Mouse (Mus musculus) liver, adult 2 months (tissue): Measurements from ENCODE around the gene Tor1b. TPM values are rescaled to one million over a fixed set of nuclear protein-coding genes. Genes with fewer than 3 reads are reported as not detected.
"Not testable (repeated sequence)": the region's sequence is repeated elsewhere in the genome, so short reads cannot be mapped to it uniquely, and the experiment has no call there.

ENCODE experiments used
- DNase-seq: peaks from one replicate; pipeline ENCODE4 v3.0.0-alpha.2; 2011; ENCODE audit warnings: low read depth, low spot score; ENCODE audit errors: extremely low read depth
- H3K27ac ChIP-seq: fragments of 200-500 bp; replicated peaks from 2 replicates; pipeline ENCODE4 v1.5.1; 2012; ENCODE audit warnings: low read depth, mild to moderate bottlenecking, control low read depth, inconsistent platforms, low read length; ENCODE audit not compliant: insufficient read depth
- H3K27me3 ChIP-seq: fragments of 200-500 bp; 2 replicates; pipeline ENCODE4 v1.6.1; 2012; ENCODE audit warnings: mild to moderate bottlenecking, moderate library complexity, low read length, inconsistent platforms; ENCODE audit not compliant: control insufficient read depth, insufficient read depth
- H3K36me3 ChIP-seq: fragments of 200-500 bp; 2 replicates; pipeline ENCODE4 v1.6.1; 2012; ENCODE audit warnings: low read length, inconsistent platforms; ENCODE audit not compliant: control insufficient read depth, insufficient read depth
- H3K4me1 ChIP-seq: fragments of 200-500 bp; 2 replicates; pipeline ENCODE4 v1.6.1; 2011; ENCODE audit warnings: low read length; ENCODE audit not compliant: control insufficient read depth, insufficient read depth
- H3K4me3 ChIP-seq: fragments of 200-500 bp; 2 replicates; pipeline ENCODE4 v1.5.1; 2011; ENCODE audit warnings: low read depth, mild to moderate bottlenecking, control low read depth, low read length, moderate library complexity; ENCODE audit not compliant: insufficient read depth
- H3K79me2 ChIP-seq: fragments of 200-500 bp; 2 replicates; pipeline ENCODE4 v1.6.1; 2012; ENCODE audit warnings: inconsistent platforms, mild to moderate bottlenecking, low read length, moderate library complexity; ENCODE audit not compliant: control insufficient read depth, insufficient read depth
- H3K9ac ChIP-seq: fragments of 200-500 bp; 2 replicates; pipeline ENCODE4 v1.6.1; 2012; ENCODE audit warnings: low read depth, mild to moderate bottlenecking, control low read depth, inconsistent platforms, low read length
- CTCF ChIP-seq: fragments of 200-500 bp; IDR thresholded peaks from 2 replicates; pipeline ENCODE4 v1.5.1; 2011; ENCODE audit warnings: low read depth, low read length, control low read depth
- POLR2A ChIP-seq: fragments of 200-500 bp; IDR thresholded peaks from 2 replicates; pipeline ENCODE4 v1.6.1; 2011; ENCODE audit warnings: low read length, control low read depth; ENCODE audit not compliant: insufficient read depth; ENCODE audit errors: extremely low read depth
- WGBS: fragments of 180-500 bp; shearing (Covaris S2); methylation state at CpG from one replicate; pipeline ENCODE4 v1.1.7; 2018; 5-methylcytosine and 5-hydroxymethylcytosine counted together
- polyA plus RNA-seq: library from polyadenylated mRNA; depleted of rRNA; stranded (reverse); fragments of >200 nt; gene quantifications from 2 replicates; pipeline ENCODE4 v1.2.3, GENCODE M21; 2012
- total RNA-seq: library from RNA; depleted of rRNA; stranded (reverse); fragments of >200 nt; gene quantifications from 2 replicates; pipeline ENCODE4 v1.2.3, GENCODE M21; 2014

The Tor1b gene
- total and polyA plus RNA-seq, 2 experiments: 17.1 to 29.1 TPM

DNA sequence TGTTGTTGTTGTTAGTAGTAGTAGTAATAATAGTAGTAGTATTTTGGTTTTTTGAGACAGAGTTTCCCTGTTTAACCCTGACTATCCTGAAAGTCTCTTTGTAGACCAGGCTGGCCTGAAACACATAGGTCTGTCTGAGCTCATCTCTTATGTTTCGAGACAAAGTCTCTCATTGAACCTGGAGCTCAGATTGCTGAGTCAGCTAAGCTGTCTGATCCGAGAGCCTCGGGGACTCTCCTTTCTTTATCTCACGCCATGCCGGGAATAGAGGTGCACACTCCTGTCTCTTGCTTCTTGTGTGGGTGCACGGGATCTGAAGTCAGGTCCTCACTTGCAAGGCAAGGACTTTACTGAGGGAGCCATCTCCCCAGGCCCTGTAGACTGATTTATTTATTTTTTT is 19.7 kb upstream of the Tor1b start:
- WGBS: 82% methylated on average over 6 of the region's 6 CpGs

DNA sequence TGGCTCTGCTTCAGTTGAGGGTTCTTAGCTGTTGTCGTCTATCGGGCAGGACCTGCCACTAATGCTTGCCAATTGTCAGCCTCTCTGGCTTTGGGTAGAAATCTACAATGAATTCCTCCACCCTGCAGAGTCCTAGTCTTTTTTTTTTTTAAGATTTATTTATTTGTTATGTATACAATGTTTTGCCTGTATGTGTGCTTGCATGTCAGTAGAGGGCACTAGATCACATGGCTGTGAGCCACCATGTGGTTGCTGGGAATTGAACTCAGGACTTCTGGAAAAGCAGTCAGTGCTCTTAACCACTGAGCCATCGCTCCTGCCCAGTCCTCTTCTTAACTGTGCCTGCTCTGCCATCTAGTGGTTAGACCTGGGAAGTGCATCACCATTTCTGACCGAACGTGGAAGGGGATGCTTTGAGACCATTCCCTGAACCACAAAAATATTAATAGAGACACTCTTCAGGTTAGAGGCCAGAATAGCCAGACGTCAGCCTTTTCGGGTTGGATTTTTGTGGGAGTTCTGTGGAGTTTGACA is 18.8 kb upstream of the Tor1b start:
- no peaks in the 10 kb centered on the region for H3K27me3 ChIP-seq
- 16% methylated on average over 7 of the region's 7 CpGs for WGBS
- H3K4me3 ChIP-seq: no peak overlapping the region
- no peaks in the 10 kb centered on the region for H3K79me2 ChIP-seq
- no peak overlapping the region for H3K27ac ChIP-seq
- DNase-seq: peak; percentile 51
- no peaks in the 10 kb centered on the region for H3K36me3 ChIP-seq
- no peak overlapping the region for H3K9ac ChIP-seq
- TF ChIP-seq CTCF (peak; percentile 79), POLR2A (no peak)
- H3K4me1 ChIP-seq: peaks cover 4% of the 10 kb centered on the region

More for the DNA sequence above, 19.7 kb upstream of the Tor1b start:
- H3K4me1 ChIP-seq: peaks cover 4% of the 10 kb centered on the region
- H3K27me3 ChIP-seq: no peaks in the 10 kb centered on the region
- H3K27ac ChIP-seq: no peak overlapping the region
- no peak overlapping the region for H3K4me3 ChIP-seq
- H3K79me2 ChIP-seq: no peaks in the 10 kb centered on the region
- DNase-seq: no peak
- no peak overlapping the region for H3K9ac ChIP-seq
- TF ChIP-seq POLR2A (no peak), CTCF (no peak)
- H3K36me3 ChIP-seq: no peaks in the 10 kb centered on the region

DNA sequence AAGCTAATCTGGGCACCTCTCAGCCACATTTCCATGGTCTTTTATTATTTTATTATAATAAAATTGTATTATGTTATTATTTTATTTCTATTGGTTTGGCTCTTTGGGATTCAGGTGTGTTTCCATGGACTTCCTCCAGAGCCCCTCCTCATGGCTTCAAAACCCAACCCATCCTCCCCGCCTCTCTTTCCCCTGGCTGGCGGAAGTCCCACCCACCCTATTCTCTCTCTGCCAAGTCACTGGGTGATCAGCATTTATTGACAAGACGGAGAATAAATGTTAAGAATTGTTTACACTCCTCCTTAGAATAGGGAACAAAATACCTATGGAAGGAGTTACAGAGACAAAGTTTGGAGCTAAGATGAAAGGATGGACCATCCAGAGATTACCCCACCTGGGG is 16.0 kb upstream of the Tor1b start:
- Histone ChIP-seq H3K79me2 (no peaks in the 10 kb centered on the region), H3K4me3 (no peak overlapping the region), H3K9ac (no peak overlapping the region)

DNA sequence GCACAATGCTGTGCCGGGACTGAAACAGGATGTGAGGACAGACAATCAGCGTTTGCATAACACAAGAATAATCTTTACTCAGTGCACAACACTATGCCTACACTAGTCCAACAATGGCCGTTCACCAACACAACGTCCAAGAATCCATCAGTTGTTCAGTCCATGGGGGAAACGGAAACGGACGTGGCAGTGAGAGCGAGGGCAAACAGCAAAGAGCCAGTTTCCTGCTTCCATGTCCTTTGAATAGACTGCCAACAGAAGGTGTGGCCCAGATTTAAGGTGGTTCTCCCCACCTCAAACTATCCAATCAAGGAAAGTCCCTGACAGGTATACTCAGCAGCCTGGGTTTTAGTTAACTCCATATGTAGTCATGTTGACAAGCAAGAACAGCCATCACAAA is 15.0 kb upstream of the Tor1b start:
- H3K27me3 ChIP-seq: no peaks in the 10 kb centered on the region

More for the DNA sequence above, 16.0 kb upstream of the Tor1b start:
- no peaks in the 10 kb centered on the region for H3K36me3 ChIP-seq
- TF ChIP-seq CTCF (no peak), POLR2A (no peak)
- no peak for DNase-seq
- no peaks in the 10 kb centered on the region for H3K27me3 ChIP-seq
- H3K4me1 ChIP-seq: no peaks in the 10 kb centered on the region
- no peak overlapping the region for H3K27ac ChIP-seq
- 84% methylated on average over 3 of the region's 3 CpGs for WGBS

DNA sequence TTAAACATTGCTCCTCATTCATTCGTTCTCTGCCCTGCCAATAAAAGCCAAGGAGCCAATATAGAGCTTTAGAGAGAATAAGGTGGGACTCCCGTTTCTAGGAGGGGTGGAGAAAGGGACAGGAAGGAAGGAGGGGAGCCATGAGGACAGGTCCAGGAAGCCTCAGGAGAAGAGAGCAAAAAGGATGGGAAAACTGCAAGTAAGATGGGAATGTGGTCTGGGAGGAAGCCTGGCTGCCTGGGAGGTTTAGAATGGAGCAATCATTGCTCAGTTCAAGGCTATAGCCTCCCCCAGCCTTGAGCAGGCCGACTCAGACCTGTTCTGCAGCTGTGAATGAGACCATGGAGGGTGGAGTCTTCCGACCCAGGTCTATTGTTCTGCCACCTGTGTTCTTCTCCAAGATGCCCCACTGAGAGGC is 14.2 kb upstream of the Tor1b start:
- Histone ChIP-seq H3K4me3 (no peak overlapping the region), H3K36me3 (no peaks in the 10 kb centered on the region), H3K27ac (no peak overlapping the region), H3K79me2 (no peaks in the 10 kb centered on the region), H3K9ac (no peak overlapping the region), H3K4me1 (no peaks in the 10 kb centered on the region), H3K27me3 (no peaks in the 10 kb centered on the region)
- TF ChIP-seq CTCF: no peak
- no peak for TF ChIP-seq POLR2A
- WGBS: 51% methylated on average over 4 of the region's 4 CpGs
- DNase-seq: no peak

More for the DNA sequence above, 15.0 kb upstream of the Tor1b start:
- Histone ChIP-seq H3K27ac (no peak overlapping the region), H3K79me2 (no peaks in the 10 kb centered on the region), H3K36me3 (no peaks in the 10 kb centered on the region), H3K4me3 (no peak overlapping the region), H3K4me1 (no peaks in the 10 kb centered on the region), H3K9ac (no peak overlapping the region)
- no peak for TF ChIP-seq CTCF
- no peak for TF ChIP-seq POLR2A
- 67% methylated on average over 8 of the region's 8 CpGs for WGBS
- no peak for DNase-seq

GRCm38 (mm10) chr2:30941586-30941985 is 11.2 kb upstream of the Tor1b start:
- 86% methylated on average over 5 of the region's 5 CpGs for WGBS
- Histone ChIP-seq H3K4me3 (no peak overlapping the region), H3K36me3 (no peaks in the 10 kb centered on the region), H3K9ac (no peak overlapping the region), H3K79me2 (no peaks in the 10 kb centered on the region), H3K27me3 (no peaks in the 10 kb centered on the region), H3K27ac (no peak overlapping the region), H3K4me1 (no peaks in the 10 kb centered on the region)
- TF ChIP-seq POLR2A (no peak), CTCF (no peak)
- DNase-seq: no peak

GRCm38 (mm10) chr2:30942116-30942515 is 10.6 kb upstream of the Tor1b start:
- H3K79me2 ChIP-seq, H3K4me1 ChIP-seq, H3K27me3 ChIP-seq, H3K9ac ChIP-seq, H3K36me3 ChIP-seq, DNase-seq, H3K27ac ChIP-seq, H3K4me3 ChIP-seq: not testable (repeated sequence)
- 60% methylated on average over 7 of the region's 7 CpGs for WGBS
